Mouse (Mus musculus) megakaryocyte-erythroid progenitor cell, adult 5-6 weeks (primary cell): ENCODE results near the gene Rsbn1l. TPM values are rescaled to one million over a fixed set of nuclear protein-coding genes. Genes with fewer than 3 reads are reported as not detected.
A peak's percentile ranks its signal among the peaks of the same experiment; 100 is the strongest.

Experiments
- ATAC-seq: replicated peaks from 2 replicates; pipeline ENCODE4 v1.8.0; 2016; ENCODE audit warnings: mild to moderate bottlenecking, inconsistent platforms; ENCODE audit not compliant: severe bottlenecking, poor library complexity, low FRiP score, low TSS enrichment
- total RNA-seq, 2 experiments: library from RNA; stranded (forward) in 1 of 2; stranded (reverse) in 1 of 2; fragments of 200-1000, 215-1000 nt in 1 of 2; fragments of >200 nt in 1 of 2; fragmentation: Nextera tagmentation in 1 of 2; gene quantifications; 2 replicates each; pipeline ENCODE4 v1.2.3; 2014 to 2017

Gene Rsbn1l
- total RNA-seq, 2 experiments from 2014 or later = 26.7 to 30.6 TPM

- peak; percentile 63; the same call in 1 of the 2 replicates for ATAC-seq
These were observed 42.6 kb downstream of the Rsbn1l start for GRCm38 (mm10) chr5:20913372-20914275.

GRCm38 (mm10) chr5:20911741-20912140, 44.5 kb downstream of the Rsbn1l start:
- ATAC-seq = no peak

DNA sequence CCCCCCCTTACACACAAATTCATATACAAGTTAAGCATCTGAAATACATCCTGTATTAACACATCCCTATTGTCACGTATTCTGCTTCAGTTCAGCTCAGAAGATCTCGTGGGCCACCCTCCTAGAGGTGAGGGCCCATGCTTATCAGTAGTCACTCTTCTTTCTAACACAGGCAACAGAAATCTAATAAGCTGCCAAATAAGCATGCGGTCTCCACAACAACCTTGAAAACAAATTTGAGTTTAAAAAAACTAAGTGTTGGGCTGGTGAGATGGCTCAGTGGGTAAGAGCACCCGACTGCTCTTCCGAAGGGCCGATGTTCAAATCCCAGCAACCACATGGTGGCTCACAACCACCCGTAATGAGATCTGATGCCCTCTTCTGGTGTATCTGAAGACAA, 50.0 kb downstream of the Rsbn1l start:
- ATAC-seq = peak; percentile 92

DNA sequence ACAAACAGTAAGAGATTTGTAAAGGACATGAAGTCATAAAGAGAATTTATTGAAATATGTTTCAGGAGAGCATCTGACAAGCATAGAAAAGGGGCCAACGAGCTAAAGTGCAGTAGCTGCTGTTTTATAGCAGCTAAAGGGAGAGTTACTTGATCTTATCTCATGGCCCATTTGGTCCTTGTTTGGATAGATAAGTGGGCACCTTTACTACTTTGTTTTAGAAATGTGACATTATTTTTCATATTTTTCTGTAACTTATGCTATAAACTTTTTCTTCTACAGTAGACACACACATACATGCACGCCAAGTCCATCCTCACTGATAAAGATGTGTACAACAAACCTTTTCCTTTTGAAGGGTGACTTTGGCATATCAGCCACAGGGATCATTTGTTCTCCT, 50.8 kb downstream of the Rsbn1l start:
- 0 out of 2 replicates have a peak, but pooled peaks have one; percentile 6 for ATAC-seq

- peak; percentile 40; the same call in 1 of the 2 replicates for ATAC-seq
These were observed 51.6 kb downstream of the Rsbn1l start for GRCm38 (mm10) chr5:20904647-20905046.

- ATAC-seq = peak; percentile 99
These were observed 58.6 kb downstream of the Rsbn1l start for GRCm38 (mm10) chr5:20897446-20898167.

- no peak for ATAC-seq
These were observed 72.1 kb downstream of the Rsbn1l start for GRCm38 (mm10) chr5:20884036-20884620.

- ATAC-seq = peak; percentile 88
These were observed 74.0 kb downstream of the Rsbn1l start, which contains the start of the genes Phtf2 and Tmem60 for GRCm38 (mm10) chr5:20881915-20882800. Gene Phtf2, minus strand, starts transcription at chr5:20882124. Gene Tmem60, plus strand, starts transcription at chr5:20882191.

DNA sequence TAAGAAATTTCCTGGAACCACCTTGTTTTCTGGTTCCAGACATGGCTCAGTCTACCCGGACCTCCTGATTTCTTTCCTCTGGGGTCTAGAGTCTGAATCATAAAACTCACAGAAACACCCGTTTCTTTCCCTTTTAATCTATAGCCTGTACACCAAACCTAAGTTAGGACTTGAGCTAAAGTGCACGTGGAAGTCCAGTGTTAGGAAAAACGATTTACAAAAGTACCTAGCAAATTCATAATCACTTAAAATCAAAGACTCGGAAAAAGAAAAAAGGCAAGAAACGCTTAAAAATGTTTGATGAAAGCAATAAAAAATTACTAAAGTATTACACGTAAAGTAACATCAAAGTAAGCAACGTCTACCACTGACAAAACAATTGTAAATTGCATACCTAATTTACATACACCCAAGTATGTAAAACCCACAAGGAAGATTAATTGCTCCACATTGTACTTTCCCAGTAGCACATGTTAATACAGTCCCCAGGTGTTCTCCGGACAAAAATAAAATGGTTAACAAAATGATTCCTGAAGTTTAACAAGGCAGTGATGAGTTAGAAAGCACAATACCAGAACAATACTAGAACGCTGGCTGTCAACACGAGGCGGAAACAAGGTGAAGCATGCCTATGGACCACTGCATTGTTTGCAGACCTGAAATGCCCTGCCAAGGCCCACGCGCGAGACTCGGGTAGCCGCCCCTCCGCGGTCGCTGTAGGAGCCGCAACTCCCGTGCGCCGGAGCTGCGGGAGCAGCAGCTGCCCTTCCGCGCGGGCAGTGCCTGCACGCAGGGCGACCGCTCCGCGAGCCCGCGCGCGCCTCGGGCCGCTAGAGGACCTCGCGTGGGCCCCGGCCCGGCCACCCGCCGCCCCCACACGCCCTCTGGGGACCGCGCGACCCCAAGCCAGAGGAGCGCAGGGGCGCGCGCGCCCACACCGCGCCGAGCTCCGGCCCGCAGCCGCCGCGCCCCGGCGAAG, 75.1 kb downstream of the Rsbn1l start:
- ATAC-seq = peak; percentile 18; the same call in 1 of the 2 replicates

DNA sequence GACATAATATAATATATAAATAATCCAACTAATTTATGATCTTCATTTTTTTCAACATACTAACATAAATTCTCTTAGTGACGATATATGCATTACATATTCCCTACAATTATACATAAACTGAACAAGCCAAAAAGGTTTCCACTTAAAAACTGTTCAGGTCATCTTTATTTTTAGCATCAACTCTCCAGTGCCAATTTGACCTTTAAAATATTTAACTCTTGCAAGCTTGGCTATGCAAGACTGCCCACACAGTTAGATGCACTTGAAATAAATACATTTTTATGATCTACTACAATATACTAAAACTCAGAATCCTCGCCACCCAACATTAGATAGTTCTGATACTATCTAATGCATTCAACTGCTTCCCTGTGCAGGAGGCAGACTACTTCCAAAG, 75.8 kb downstream of the Rsbn1l start:
- no peak for ATAC-seq

DNA sequence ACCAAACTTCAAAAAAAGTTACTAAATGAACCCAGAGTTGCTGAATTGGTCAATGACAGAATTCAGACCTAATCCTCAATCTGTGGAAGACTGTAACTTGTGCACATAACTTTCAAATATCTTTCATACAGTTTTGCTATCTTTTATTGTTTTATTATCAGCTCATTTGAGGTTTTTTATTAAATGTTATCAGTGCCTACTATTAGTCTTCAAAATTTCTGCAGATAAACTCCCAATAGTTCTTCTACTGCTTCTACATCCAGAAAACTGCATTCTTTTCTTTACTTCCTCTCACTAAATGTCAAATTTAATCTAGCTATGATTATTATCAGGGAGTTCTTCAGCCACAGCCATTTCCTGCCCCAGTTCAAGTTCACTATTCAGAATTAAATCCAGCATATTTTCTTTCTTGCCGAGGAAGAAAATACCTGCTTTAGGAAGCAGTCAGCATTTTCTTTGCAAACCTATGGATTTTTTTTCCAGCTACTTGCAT, 79.2 kb downstream of the Rsbn1l start:
- no peak for ATAC-seq

- ATAC-seq = no peak
These were observed 83.1 kb downstream of the Rsbn1l start for GRCm38 (mm10) chr5:20873146-20873545.

DNA sequence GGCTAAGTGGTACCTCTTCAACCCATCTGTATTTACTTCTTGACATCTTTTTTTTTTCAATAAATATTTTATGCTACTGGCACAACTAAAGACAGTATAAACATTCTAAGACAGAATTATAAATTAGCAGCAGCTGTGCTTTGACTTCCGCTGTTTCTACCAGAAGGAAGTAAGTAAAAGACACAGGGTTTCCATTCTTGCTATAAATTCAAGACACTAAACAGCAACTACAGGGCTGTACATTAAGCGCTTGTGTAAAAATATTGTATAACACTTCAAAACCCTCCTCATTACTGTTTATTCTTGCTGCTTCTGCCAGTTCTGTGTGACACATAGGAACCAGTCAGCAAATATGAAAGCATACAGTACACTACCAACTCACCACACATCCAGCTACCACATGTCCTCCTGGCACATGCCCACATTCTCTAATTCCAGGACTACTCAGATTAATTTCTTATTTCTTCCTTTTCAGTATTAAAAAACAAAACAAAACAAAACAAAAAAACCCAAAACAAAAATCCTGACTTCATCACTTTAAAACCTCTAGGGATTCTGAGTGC, 90.9 kb downstream of the Rsbn1l start:
- ATAC-seq = no peak

DNA sequence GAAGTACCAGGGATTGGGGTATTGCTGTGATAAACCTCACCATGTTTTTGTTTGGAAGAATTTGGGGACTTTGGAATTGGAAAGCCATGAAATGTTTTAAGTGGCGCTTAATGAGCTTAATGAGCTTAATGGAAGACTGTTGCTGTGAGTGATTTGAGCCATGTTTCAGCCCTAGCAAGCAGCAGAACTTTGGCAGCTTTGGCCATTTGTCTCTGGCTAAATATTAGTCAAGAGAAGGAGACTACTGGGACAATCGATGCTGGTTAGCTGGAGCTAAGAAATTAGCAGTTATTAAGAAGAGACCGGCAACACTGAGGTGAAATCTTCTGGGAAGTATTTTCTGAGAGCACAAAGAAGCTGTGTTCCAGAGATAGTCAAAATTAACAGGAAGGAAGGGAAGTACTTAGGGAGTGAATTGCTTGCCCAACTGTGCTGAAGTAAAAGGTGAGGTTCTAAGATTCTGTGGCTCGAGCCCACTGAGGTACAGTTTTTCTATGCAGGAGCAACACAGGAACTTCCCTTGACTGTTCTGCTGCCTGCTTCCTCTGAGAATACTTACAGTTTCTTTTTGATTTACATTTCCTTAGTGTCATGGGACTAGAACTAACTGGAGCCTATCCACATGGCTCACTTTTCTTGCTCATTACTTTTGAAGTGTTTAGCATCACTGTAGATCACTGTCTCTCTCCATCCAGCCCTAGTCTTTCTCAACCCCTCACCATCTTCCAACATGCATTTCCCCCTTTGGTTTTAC, 91.8 kb downstream of the Rsbn1l start:
- ATAC-seq = no peak

DNA sequence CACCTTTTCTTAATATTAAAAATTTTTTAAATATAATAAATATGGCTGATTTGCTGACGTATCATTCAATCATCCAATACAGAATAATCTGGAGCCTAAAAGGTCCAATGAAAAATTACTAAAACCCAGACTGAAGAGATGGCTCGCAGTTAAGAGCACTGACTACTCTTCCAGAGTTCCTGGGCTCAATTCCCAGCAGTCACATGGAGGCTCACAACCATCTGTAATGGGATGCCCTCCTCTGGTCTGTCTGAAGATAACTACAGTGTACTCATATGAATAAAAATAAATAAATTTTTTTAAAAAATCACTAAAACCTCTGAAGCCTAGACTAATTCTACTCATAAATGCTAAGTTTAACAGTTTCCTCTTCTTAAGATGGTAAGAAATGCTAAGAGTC, 94.3 kb downstream of the Rsbn1l start:
- ATAC-seq = no peak

- no peak for ATAC-seq
These were observed 95.6 kb downstream of the Rsbn1l start for GRCm38 (mm10) chr5:20860565-20860964.

GRCm38 (mm10) chr5:20858404-20858803, 97.8 kb downstream of the Rsbn1l start:
- no peak for ATAC-seq
